Mouse (Mus musculus) kidney, embryonic 14.5 days (tissue): ENCODE measurements around the gene Nemf. TPM values are rescaled to one million over a fixed set of nuclear protein-coding genes. Genes with fewer than 3 reads are reported as not detected.

Experiments used
- ATAC-seq: fragments of 200-750 bp; cut with Nextera tagmentation; 2 replicates; pipeline ENCODE4 v1.8.0; 2017; ENCODE audit warnings: moderate number of reproducible peaks, mild to moderate bottlenecking, moderate TSS enrichment, moderate library complexity; ENCODE audit not compliant: low FRiP score, low TSS enrichment
- H3K27ac ChIP-seq: fragments of 300-500 bp; sonication (generic); 2 replicates; pipeline ENCODE4 v1.5.1; 2014; ENCODE audit warnings: low read depth, mild to moderate bottlenecking, low read length, moderate library complexity, mixed read lengths
- H3K27me3 ChIP-seq: fragments of 300-500 bp; sonication (generic); 2 replicates; pipeline ENCODE4 v1.6.1; 2014; ENCODE audit warnings: mild to moderate bottlenecking, low read length; ENCODE audit not compliant: control insufficient read depth, insufficient read depth
- H3K36me3 ChIP-seq: fragments of 300-500 bp; sonication (generic); 2 replicates; pipeline ENCODE4 v1.6.1; 2014; ENCODE audit warnings: low read length, mixed read lengths; ENCODE audit not compliant: control insufficient read depth, insufficient read depth
- H3K4me1 ChIP-seq: fragments of 300-500 bp; sonication (generic); 2 replicates; pipeline ENCODE4 v1.6.1; 2014; ENCODE audit warnings: low read length, mixed read lengths; ENCODE audit not compliant: control insufficient read depth, insufficient read depth
- H3K4me2 ChIP-seq: fragments of 300-500 bp; sonication (generic); replicated peaks from 2 replicates; pipeline ENCODE4 v1.6.1; 2014; ENCODE audit warnings: low read depth, mild to moderate bottlenecking, low read length
- H3K4me3 ChIP-seq: fragments of 300-500 bp; sonication (generic); 2 replicates; pipeline ENCODE4 v1.5.1; 2014; ENCODE audit warnings: mild to moderate bottlenecking, low read length
- H3K9ac ChIP-seq: fragments of 300-500 bp; sonication (generic); 2 replicates; pipeline ENCODE4 v1.6.1; 2014; ENCODE audit warnings: low read depth, mild to moderate bottlenecking, low read length, moderate library complexity
- H3K9me3 ChIP-seq: fragments of 300-500 bp; sonication (generic); 2 replicates; pipeline ENCODE4 v1.6.1; 2016; ENCODE audit warnings: low read length; ENCODE audit not compliant: control insufficient read depth
- WGBS: fragments of 180-500 bp; shearing (Covaris S2); extraction: QIAGEN DNeasy Blood & Tissue Kit; methylation state at CpG from one replicate; pipeline ENCODE4 v1.1.7; 2014; 5-methylcytosine and 5-hydroxymethylcytosine counted together
- polyA plus RNA-seq: library from polyadenylated mRNA; unstranded; fragments of >200 nt; fragmentation: Nextera tagmentation; extraction: Ambion mirVana; gene quantifications from 2 replicates; pipeline ENCODE4 v1.2.1, GENCODE M21; 2014

Nemf gene
- polyA plus RNA-seq, 1 experiment from 2014 or later, result 91.4 TPM

DNA sequence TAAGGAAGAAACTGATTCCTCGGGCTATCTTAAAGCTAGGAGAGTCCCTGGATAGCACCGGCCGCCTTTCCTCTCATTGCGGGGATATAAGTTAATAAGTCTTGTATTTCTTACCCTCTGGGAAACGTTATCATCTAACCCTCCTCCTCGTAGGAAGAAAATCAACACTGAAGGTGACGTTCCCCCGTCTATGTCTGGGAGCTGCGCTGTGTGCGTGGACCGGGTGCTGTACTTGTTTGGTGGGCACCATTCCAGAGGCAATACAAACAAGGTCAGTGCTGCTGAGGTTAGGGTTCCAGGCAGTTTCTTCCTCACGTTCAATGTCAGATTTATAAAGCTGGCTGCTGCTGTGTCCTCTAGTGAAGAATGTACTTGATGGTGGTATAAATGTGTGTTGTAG is 54.8 kb downstream of the Nemf start:
- Histone ChIP-seq H3K36me3 (peaks cover 69% of the 10 kb centered on the region), H3K4me2 (no peak overlapping the region), H3K4me1 (peaks cover 14% of the 10 kb centered on the region; the same call in 1 of the 2 replicates), H3K27ac (no peak overlapping the region), H3K9me3 (no peaks in the 10 kb centered on the region), H3K4me3 (no peak overlapping the region), H3K27me3 (no peaks in the 10 kb centered on the region), H3K9ac (no peak overlapping the region)
- 93% methylated on average over 12 of the region's 12 CpGs for WGBS
- no peak for ATAC-seq

DNA sequence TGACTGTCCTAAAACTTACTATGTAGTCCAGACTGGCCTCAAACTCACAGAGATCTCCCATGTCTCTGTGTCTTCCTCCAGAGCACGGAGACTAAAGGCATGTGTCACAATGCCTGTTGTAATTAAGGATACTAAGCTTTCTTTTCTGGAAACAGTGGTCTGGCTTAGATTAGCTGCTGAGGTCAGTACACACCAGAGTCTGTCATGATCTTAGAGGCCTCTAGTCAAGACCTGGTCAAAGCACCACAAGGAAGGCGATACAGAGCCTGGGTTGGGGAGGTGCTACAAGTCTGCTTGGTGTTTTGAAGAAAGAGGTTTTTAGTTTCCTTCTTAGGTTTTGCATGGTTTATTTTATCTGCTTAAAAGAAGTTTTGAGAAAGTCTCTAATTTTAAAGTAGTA is 56.6 kb downstream of the Nemf start:
- no peaks in the 10 kb centered on the region for H3K27me3 ChIP-seq
- no peaks in the 10 kb centered on the region for H3K9me3 ChIP-seq
- H3K4me2 ChIP-seq, result no peak overlapping the region
- ATAC-seq, result no peak
- peaks cover 51% of the 10 kb centered on the region for H3K36me3 ChIP-seq
- no peak overlapping the region for H3K27ac ChIP-seq
- 85% methylated on average over 2 of the region's 2 CpGs for WGBS
- peaks cover 18% of the 10 kb centered on the region; the same call in 1 of the 2 replicates for H3K4me1 ChIP-seq
- no peak overlapping the region for H3K4me3 ChIP-seq
- no peak overlapping the region for H3K9ac ChIP-seq

DNA sequence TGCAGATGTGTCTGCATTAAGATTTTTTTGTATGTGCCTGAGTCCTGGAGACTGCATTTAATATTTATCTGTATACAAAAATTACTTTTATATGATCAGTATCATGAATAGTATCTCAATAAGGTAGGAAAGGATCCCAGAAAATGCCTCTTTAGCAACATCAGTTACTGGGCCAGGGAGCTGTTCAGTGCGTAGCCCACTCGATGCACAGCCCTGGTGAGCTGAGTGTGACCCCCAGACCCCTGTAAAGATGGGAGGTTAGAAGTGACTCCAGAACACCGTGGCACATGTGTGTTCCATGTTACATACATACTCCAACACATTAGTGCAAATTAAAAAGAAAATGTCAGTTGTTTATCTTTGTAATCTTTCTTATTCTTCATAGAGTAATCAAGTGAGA is 57.1 kb downstream of the Nemf start:
- Histone ChIP-seq H3K9me3 (no peaks in the 10 kb centered on the region), H3K4me3 (no peak overlapping the region), H3K4me2 (no peak overlapping the region), H3K27me3 (no peaks in the 10 kb centered on the region), H3K9ac (no peak overlapping the region), H3K36me3 (peaks cover 46% of the 10 kb centered on the region), H3K27ac (no peak overlapping the region), H3K4me1 (peaks cover 18% of the 10 kb centered on the region; the same call in 1 of the 2 replicates)
- 83% methylated on average over 3 of the region's 3 CpGs for WGBS
- ATAC-seq, result no peak

DNA sequence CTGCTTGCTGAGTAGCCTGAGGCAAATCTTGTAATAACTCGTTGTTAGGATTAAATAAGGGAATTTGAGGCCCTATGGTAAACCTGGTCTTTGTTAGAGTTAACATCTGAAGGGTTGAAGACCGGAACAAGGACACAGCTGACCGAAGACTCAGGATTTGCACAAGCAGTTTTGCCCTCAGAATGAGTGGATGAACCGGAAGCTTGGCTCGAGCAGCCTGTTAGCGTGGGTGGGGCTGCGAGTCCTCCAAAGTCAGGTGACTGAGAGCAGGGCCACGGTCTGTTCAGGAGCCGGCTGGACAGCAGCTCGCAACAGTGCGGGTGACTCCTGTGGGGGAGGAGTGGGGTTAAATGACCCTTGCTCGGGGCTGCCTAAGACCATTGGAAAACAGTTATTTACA is 57.7 kb downstream of the Nemf start:
- H3K36me3 ChIP-seq, result peaks cover 40% of the 10 kb centered on the region
- no peak overlapping the region for H3K9ac ChIP-seq
- peak overlapping the region; percentile 62 for H3K4me2 ChIP-seq
- H3K4me1 ChIP-seq, result peaks cover 18% of the 10 kb centered on the region; the same call in 1 of the 2 replicates
- 26% methylated on average over 12 of the region's 12 CpGs for WGBS
- H3K4me3 ChIP-seq, result no peak overlapping the region
- ATAC-seq, result 0 out of 2 replicates have a peak, but pooled peaks have one; percentile 14
- no peaks in the 10 kb centered on the region for H3K27me3 ChIP-seq
- no peak overlapping the region for H3K27ac ChIP-seq
- no peaks in the 10 kb centered on the region for H3K9me3 ChIP-seq

DNA sequence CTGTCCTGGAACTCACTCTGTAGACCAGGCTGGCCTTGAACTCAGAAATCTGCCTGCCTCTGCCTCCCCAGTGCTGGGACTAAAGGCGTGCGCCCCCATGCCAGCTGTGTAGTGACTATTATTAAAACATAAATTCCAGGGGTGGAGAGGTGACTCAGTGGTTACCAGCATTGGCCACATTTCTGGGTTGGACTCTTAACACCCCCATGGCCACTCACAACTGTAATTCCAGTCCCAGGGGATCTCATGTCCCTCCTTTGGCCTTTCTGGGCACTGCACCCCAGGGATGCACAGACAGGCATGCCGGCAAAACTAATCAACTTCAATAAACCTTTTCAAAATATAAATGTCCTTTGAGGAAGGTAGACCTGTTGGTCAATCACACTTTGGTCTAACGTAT is 58.7 kb downstream of the Nemf start:
- ATAC-seq, result no peak
- peaks cover 18% of the 10 kb centered on the region; the same call in 1 of the 2 replicates for H3K4me1 ChIP-seq
- no peaks in the 10 kb centered on the region for H3K27me3 ChIP-seq
- H3K9me3 ChIP-seq, result no peaks in the 10 kb centered on the region
- peak overlapping the region; percentile 62; the same call in 1 of the 2 replicates for H3K4me2 ChIP-seq
- H3K4me3 ChIP-seq, result peak overlapping the region; percentile 2; the same call in 1 of the 2 replicates
- H3K27ac ChIP-seq, result no peak overlapping the region
- no peak overlapping the region for H3K9ac ChIP-seq
- H3K36me3 ChIP-seq, result peaks cover 30% of the 10 kb centered on the region
- 89% methylated on average over 4 of the region's 4 CpGs for WGBS

DNA sequence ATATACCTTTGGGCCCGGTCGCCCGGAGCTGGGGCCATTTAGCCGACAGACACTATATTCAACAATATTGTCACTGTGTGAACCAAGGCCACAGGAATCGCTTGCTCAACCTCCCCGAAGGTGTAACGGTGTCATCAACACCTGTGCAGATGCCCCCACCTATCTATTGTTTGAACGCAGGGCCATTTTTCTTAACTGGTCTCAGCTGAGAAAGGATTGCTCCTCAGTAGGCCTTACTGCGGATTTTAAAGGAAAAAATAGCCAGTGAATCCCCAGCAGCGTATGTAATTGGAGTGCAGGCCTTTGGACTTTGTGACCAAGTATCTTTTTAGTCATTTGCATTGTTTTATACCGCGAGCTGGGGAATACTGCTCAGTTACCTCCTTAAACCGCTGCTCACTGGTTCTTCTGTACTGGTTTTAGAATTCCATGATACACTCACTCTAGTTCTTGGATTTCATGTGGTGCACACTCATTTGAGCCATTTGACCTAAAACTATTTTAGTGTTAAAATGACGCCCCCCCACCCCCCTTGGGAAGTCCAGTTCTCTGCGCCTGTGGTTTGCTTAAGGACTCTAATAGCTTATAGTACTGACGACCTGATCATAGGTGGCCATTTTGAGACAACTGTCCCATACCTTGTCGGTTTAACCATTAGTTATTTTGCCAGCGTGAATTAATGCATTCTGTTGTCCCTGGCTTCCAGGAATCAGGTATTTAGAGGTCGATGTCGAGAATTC is 59.4 kb downstream of the Nemf start:
- Histone ChIP-seq H3K27ac (peak overlapping the region; percentile 97), H3K4me3 (peak overlapping the region; percentile 97), H3K36me3 (peaks cover 24% of the 10 kb centered on the region), H3K9me3 (no peaks in the 10 kb centered on the region), H3K4me1 (peaks cover 18% of the 10 kb centered on the region; the same call in 1 of the 2 replicates), H3K4me2 (peak overlapping the region; percentile 62), H3K27me3 (no peaks in the 10 kb centered on the region), H3K9ac (peak overlapping the region; percentile 98)
- WGBS, result 18% methylated on average over 20 of the region's 20 CpGs
- ATAC-seq, result no peak

DNA sequence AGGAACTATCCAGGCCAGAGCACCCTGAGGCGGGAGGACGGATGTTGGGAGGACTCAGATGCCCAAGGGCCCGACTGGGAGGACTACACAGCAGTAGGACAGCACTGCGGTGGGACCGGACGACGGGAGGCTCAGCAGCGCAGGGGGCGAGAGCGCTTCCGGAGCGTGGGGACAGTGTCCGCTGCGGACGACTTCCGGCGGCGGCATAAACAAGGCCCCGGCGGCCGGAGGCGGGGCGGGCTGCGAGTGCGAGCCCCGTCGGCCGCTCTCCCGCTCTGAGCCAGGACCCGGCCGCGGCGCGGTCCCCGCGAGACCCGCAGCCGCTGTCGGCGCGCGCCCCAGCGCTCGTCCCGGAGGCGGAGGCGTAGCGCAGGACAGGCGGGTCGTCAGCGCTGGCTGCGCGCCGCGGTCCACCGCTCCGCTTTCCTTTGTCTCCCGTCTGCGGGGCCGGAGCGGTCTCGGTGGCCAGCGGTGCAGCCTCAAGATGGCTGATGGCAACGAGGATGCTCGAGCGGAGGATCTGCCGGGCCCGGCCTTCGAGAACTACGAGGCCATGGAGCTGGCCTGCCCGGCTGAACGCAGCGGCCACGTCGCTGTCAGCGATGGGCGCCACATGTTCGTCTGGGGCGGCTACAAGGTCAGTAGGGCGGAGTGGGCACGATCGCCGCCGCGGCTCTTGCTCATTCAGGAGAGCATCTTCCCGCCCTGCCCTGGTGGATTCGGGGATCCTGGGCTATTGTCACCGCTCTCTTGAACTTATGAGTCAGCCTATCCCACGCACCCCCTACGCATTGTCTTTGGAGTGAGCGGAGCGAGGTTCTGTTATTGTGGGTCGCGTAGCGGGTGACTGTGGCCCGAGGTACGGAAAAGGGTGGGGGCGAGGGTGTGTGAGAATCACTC is 60.2 kb downstream of the Nemf start, which contains the start of gene Klhdc2:
Gene Klhdc2 (plus strand): TSS at position 171 of the 900 bp plus-strand sequence.
- H3K27ac ChIP-seq, result peak within 1 kb of the TSS; percentile 97
- peak within 1 kb of the TSS; percentile 98 for H3K9ac ChIP-seq
- no peaks in the 10 kb centered on the region for H3K27me3 ChIP-seq
- no peaks in the 10 kb centered on the region for H3K9me3 ChIP-seq
- under 1% methylated on average over 82 of the region's 98 CpGs for WGBS
- ATAC-seq, result peak; percentile 96
- H3K36me3 ChIP-seq, result peaks cover 16% of the 10 kb centered on the region
- H3K4me2 ChIP-seq, result peak within 1 kb of the TSS; percentile 62
- peak within 1 kb of the TSS; percentile 97 for H3K4me3 ChIP-seq
- peaks cover 18% of the 10 kb centered on the region; the same call in 1 of the 2 replicates for H3K4me1 ChIP-seq

DNA sequence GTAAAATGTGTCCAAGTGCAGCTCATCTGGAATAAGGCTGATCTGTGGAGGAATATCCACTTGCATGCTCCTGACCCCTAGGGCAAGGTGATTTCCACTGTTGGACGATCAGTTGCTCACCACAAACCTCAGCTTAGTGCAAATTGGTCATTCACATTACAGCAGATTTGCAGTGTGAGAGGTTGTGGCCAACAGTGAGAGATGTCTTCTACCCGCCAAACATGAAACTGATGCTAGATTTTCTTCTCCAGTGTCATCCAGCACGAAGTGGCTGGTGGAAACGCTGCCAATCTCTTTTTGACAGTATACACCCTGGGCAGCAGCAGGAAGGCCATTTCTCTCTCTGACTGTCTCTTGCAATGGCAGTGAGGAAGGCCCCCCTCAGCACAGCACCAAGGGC is 61.3 kb downstream of the Nemf start:
- H3K9me3 ChIP-seq, result no peaks in the 10 kb centered on the region
- peaks cover 8% of the 10 kb centered on the region for H3K36me3 ChIP-seq
- 62% methylated on average over 4 of the region's 4 CpGs for WGBS
- H3K9ac ChIP-seq, result peak overlapping the region; percentile 98; the same call in 1 of the 2 replicates
- H3K4me1 ChIP-seq, result peaks cover 18% of the 10 kb centered on the region; the same call in 1 of the 2 replicates
- no peak for ATAC-seq
- peak overlapping the region; percentile 62 for H3K4me2 ChIP-seq
- peak overlapping the region; percentile 97; the same call in 1 of the 2 replicates for H3K4me3 ChIP-seq
- 0 out of 2 replicates have a peak overlapping the region, but pooled peaks have one; percentile 4 for H3K27ac ChIP-seq
- no peaks in the 10 kb centered on the region for H3K27me3 ChIP-seq
